Mouse (Mus musculus): ENCODE measurements around the gene Gbp10. TPM values are rescaled to one million over a fixed set of nuclear protein-coding genes. Genes with fewer than 3 reads are reported as not detected.
A peak's percentile ranks its signal among the peaks of the same experiment; 100 is the strongest.
"Not testable (repeated sequence)": the region's sequence is repeated elsewhere in the genome, so short reads cannot be mapped to it uniquely, and the experiment has no call there.

Gene Gbp10
- polyA plus RNA-seq (2014; fragmentation: Nextera tagmentation; extraction: Ambion mirVana), result 0.61 and 0.96 TPM in 2 replicates

GRCm38 (mm10) chr5:105239483-105240047, at the start of gene Gbp10:
Gene Gbp10 (minus strand): TSS chr5:105239533.
- not testable (repeated sequence) for H3K36me3 ChIP-seq (ENCODE audit: control insufficient read depth, insufficient read depth, low read length); DNase-seq (ENCODE audit: low spot score); H3K27me3 ChIP-seq (replicated peaks; ENCODE audit: control insufficient read depth, insufficient read depth, low read length); H3K9ac ChIP-seq (ENCODE audit: low read depth, low read length); H3K4me3 ChIP-seq (ENCODE audit: low read depth, low read length); H3K9me3 ChIP-seq (ENCODE audit: control insufficient read depth, low read length); H3K4me1 ChIP-seq (ENCODE audit: control insufficient read depth, insufficient read depth, low read length); H3K4me2 ChIP-seq (ENCODE audit: low read depth, low read length); H3K27ac ChIP-seq (replicated peaks; ENCODE audit: low read depth, low read length)
- ATAC-seq (ENCODE audit: low read depth), result peak; percentile 57; the same call in 1 of the 2 replicates

GRCm38 (mm10) chr5:105260673-105261072, 21.3 kb upstream of the Gbp10 start:
- H3K27ac ChIP-seq (replicated peaks; ENCODE audit: low read depth, low read length); H3K9me3 ChIP-seq (ENCODE audit: control insufficient read depth, low read length); DNase-seq (ENCODE audit: low spot score); H3K9ac ChIP-seq (ENCODE audit: low read depth, low read length); H3K4me3 ChIP-seq (ENCODE audit: low read depth, low read length); H3K36me3 ChIP-seq (ENCODE audit: control insufficient read depth, insufficient read depth, low read length); H3K4me1 ChIP-seq (ENCODE audit: control insufficient read depth, insufficient read depth, low read length); ATAC-seq (ENCODE audit: low read depth); H3K4me2 ChIP-seq (ENCODE audit: low read depth, low read length); H3K27me3 ChIP-seq (replicated peaks; ENCODE audit: control insufficient read depth, insufficient read depth, low read length): not testable (repeated sequence)
- no CpG with 5 or more reads among the region's 3 CpGs for WGBS

GRCm38 (mm10) chr5:105252491-105252890, 13.2 kb upstream of the Gbp10 start:
- no peaks in the 10 kb centered on the region for H3K27me3 ChIP-seq (replicated peaks; ENCODE audit: control insufficient read depth, insufficient read depth, low read length)
- H3K4me2 ChIP-seq (ENCODE audit: low read depth, low read length), result no peak overlapping the region
- no peak for DNase-seq (ENCODE audit: low spot score)
- no peaks in the 10 kb centered on the region for H3K36me3 ChIP-seq (ENCODE audit: control insufficient read depth, insufficient read depth, low read length)
- no peak overlapping the region for H3K4me3 ChIP-seq (ENCODE audit: low read depth, low read length)
- no peak for ATAC-seq (ENCODE audit: low read depth)
- no peaks in the 10 kb centered on the region for H3K4me1 ChIP-seq (ENCODE audit: control insufficient read depth, insufficient read depth, low read length)
- no peak overlapping the region for H3K27ac ChIP-seq (replicated peaks; ENCODE audit: low read depth, low read length)
- no peak overlapping the region for H3K9ac ChIP-seq (ENCODE audit: low read depth, low read length)
- H3K9me3 ChIP-seq (ENCODE audit: control insufficient read depth, low read length), result no peaks in the 10 kb centered on the region

GRCm38 (mm10) chr5:105244741-105245140, 5.4 kb upstream of the Gbp10 start:
- DNase-seq (ENCODE audit: low spot score); H3K27me3 ChIP-seq (replicated peaks; ENCODE audit: control insufficient read depth, insufficient read depth, low read length); H3K4me3 ChIP-seq (ENCODE audit: low read depth, low read length); H3K4me1 ChIP-seq (ENCODE audit: control insufficient read depth, insufficient read depth, low read length); H3K9ac ChIP-seq (ENCODE audit: low read depth, low read length); ATAC-seq (ENCODE audit: low read depth); H3K9me3 ChIP-seq (ENCODE audit: control insufficient read depth, low read length); H3K27ac ChIP-seq (replicated peaks; ENCODE audit: low read depth, low read length); H3K36me3 ChIP-seq (ENCODE audit: control insufficient read depth, insufficient read depth, low read length); H3K4me2 ChIP-seq (ENCODE audit: low read depth, low read length): not testable (repeated sequence)
- WGBS, result 77% methylated on average over 3 of the region's 3 CpGs

- not testable (repeated sequence) for H3K4me2 ChIP-seq (ENCODE audit: low read depth, low read length); H3K4me3 ChIP-seq (ENCODE audit: low read depth, low read length); H3K9me3 ChIP-seq (ENCODE audit: control insufficient read depth, low read length); DNase-seq (ENCODE audit: low spot score); H3K36me3 ChIP-seq (ENCODE audit: control insufficient read depth, insufficient read depth, low read length); H3K27me3 ChIP-seq (replicated peaks; ENCODE audit: control insufficient read depth, insufficient read depth, low read length); H3K9ac ChIP-seq (ENCODE audit: low read depth, low read length); H3K27ac ChIP-seq (replicated peaks; ENCODE audit: low read depth, low read length); H3K4me1 ChIP-seq (ENCODE audit: control insufficient read depth, insufficient read depth, low read length)
- 88% methylated on average over 5 of the region's 5 CpGs for WGBS
- peak; percentile 71; the same call in 1 of the 2 replicates for ATAC-seq (ENCODE audit: low read depth)
Observed at GRCm38 (mm10) chr5:105240982-105241381, 1.6 kb upstream of the Gbp10 start.

GRCm38 (mm10) chr5:105238402-105238801, 931 bp downstream of the Gbp10 start:
- H3K9ac ChIP-seq (ENCODE audit: low read depth, low read length); H3K4me3 ChIP-seq (ENCODE audit: low read depth, low read length); H3K27ac ChIP-seq (replicated peaks; ENCODE audit: low read depth, low read length); H3K4me2 ChIP-seq (ENCODE audit: low read depth, low read length); H3K9me3 ChIP-seq (ENCODE audit: control insufficient read depth, low read length); ATAC-seq (ENCODE audit: low read depth); H3K27me3 ChIP-seq (replicated peaks; ENCODE audit: control insufficient read depth, insufficient read depth, low read length); H3K4me1 ChIP-seq (ENCODE audit: control insufficient read depth, insufficient read depth, low read length); DNase-seq (ENCODE audit: low spot score); H3K36me3 ChIP-seq (ENCODE audit: control insufficient read depth, insufficient read depth, low read length): not testable (repeated sequence)
- WGBS, result 84% methylated on average over 1 of the region's 1 CpGs

- H3K9me3 ChIP-seq (ENCODE audit: control insufficient read depth, low read length); H3K27ac ChIP-seq (replicated peaks; ENCODE audit: low read depth, low read length); H3K4me2 ChIP-seq (ENCODE audit: low read depth, low read length); H3K27me3 ChIP-seq (replicated peaks; ENCODE audit: control insufficient read depth, insufficient read depth, low read length); H3K36me3 ChIP-seq (ENCODE audit: control insufficient read depth, insufficient read depth, low read length); DNase-seq (ENCODE audit: low spot score); H3K4me3 ChIP-seq (ENCODE audit: low read depth, low read length); ATAC-seq (ENCODE audit: low read depth); H3K9ac ChIP-seq (ENCODE audit: low read depth, low read length); H3K4me1 ChIP-seq (ENCODE audit: control insufficient read depth, insufficient read depth, low read length): not testable (repeated sequence)
- 89% methylated on average over 3 of the region's 3 CpGs for WGBS
Observed at GRCm38 (mm10) chr5:105236040-105236439, 3.3 kb downstream of the Gbp10 start.

DNA sequence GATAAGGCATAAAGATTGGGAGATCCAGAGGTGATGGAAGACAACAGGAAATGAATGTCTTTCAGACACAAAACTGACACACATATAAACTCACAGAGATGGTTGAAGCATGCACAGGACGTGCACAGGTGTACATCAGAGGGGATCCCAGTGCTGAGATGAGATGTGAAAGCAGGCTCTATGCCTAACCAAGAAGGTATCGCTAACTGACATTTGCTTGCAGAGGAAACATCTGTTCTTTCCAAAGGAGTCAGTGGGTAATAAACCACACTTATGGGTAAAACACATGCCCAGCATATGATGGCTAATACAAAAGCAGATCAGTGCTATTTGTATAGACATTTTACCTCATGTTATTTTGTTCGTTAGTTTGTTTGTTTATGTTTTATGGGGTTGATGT, 30.4 kb downstream of the Gbp10 start:
- not testable (repeated sequence) for H3K36me3 ChIP-seq (ENCODE audit: control insufficient read depth, insufficient read depth, low read length); H3K27ac ChIP-seq (replicated peaks; ENCODE audit: low read depth, low read length); H3K4me2 ChIP-seq (ENCODE audit: low read depth, low read length); H3K4me3 ChIP-seq (ENCODE audit: low read depth, low read length); H3K27me3 ChIP-seq (replicated peaks; ENCODE audit: control insufficient read depth, insufficient read depth, low read length); H3K9ac ChIP-seq (ENCODE audit: low read depth, low read length); DNase-seq (ENCODE audit: low spot score); ATAC-seq (ENCODE audit: low read depth); H3K9me3 ChIP-seq (ENCODE audit: control insufficient read depth, low read length); H3K4me1 ChIP-seq (ENCODE audit: control insufficient read depth, insufficient read depth, low read length)
- WGBS, result no CpG with 5 or more reads among the region's 3 CpGs

DNA sequence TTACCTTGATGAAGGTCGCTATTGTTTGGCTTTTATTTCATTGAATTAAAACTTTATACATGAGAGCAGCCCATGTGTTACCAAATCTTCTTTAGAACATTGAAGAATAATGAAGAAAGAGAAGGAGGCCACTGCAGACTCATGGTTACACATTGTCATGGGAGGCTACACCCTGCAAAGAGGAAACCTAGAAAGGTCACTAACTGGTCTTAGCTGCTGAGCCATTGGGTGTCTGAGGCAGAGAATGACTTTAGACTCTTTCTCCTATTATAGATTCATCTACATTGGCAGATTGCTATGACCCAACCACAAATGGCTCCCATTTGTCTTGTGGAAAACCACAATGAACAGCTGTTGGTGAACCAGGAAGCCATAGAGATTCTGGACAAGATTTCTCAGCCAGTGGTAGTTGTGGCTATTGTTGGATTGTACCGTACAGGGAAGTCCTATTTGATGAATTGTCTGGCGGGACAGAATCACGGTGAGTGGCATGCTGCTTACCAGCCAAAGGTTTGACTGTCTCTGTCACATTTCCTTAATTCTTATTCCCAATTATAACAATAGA, 38.5 kb downstream of the Gbp10 start:
- ATAC-seq (ENCODE audit: low read depth); H3K36me3 ChIP-seq (ENCODE audit: control insufficient read depth, insufficient read depth, low read length); H3K9me3 ChIP-seq (ENCODE audit: control insufficient read depth, low read length): not testable (repeated sequence)

More for the DNA sequence above, 38.5 kb downstream of the Gbp10 start:
- H3K27me3 ChIP-seq (replicated peaks; ENCODE audit: control insufficient read depth, insufficient read depth, low read length); H3K4me1 ChIP-seq (ENCODE audit: control insufficient read depth, insufficient read depth, low read length); H3K27ac ChIP-seq (replicated peaks; ENCODE audit: low read depth, low read length); H3K4me2 ChIP-seq (ENCODE audit: low read depth, low read length); H3K9ac ChIP-seq (ENCODE audit: low read depth, low read length); DNase-seq (ENCODE audit: low spot score); H3K4me3 ChIP-seq (ENCODE audit: low read depth, low read length): not testable (repeated sequence)
- WGBS, result 93% methylated on average over 4 of the region's 4 CpGs
